Mouse (Mus musculus) liver, postnatal 0 days (tissue): ENCODE measurements around the gene Pde1a.

Experiments
- CTCF ChIP-seq: sonication (generic); IDR thresholded peaks from 2 replicates; pipeline ENCODE4 v1.5.1; 2016; ENCODE audit warnings: antibody characterized with exemption, low read depth
- EP300 ChIP-seq: IDR thresholded peaks from 2 replicates; pipeline ENCODE4 v1.6.1; 2016; ENCODE audit warnings: antibody characterized with exemption, low read depth, mild to moderate bottlenecking

DNA sequence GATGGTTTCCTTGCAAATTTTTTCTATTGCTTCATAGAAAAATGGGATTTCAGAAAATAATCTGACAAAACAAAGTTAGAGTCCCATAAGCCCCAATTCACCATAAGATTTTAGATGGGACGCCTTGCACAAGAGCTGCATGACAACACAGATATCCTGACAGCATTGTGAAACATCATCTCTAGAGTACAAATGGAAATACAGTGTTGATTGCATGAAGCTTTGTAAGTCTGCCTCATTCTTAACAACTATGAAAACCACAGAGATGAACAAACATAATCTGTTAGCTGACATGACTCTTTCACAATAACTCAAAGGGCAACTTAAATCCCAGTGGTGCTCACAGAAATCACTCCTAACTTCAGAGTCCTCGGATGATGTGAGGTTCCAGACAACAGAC lies 29.5 kb upstream of the Pde1a start:
- TF ChIP-seq EP300, result no peak
- TF ChIP-seq CTCF, result no peak
